10 mouse cellular contexts compared by ENCODE assay signal in the genomic region with DNA sequence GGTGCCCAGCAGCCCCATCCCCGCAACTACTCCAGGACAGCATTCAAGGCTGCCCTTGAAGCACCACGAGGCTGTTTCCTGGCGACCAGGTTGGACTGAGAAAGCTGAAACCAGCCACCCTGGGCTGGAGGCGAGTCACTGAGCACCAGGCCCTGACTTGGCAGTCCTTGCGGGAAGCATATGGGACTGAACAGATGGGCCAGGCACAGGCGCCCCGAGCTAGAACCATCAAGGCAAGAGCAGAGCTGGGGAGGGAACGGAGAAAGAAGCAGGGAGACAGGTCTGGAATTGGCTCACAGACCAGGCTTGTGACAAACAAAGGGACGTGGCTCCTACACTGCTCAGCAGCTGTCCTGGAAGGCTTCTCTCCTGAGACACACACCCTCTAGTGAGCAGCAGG.
DNase-seq lines count a peak whose midpoint lies in the region; TF ChIP-seq lines count a peak whose summit lies in the region.
"Had no signal": no experiment of that assay in that cellular context is flagged by ENCODE, and none has a peak within 500 bp of the region (broad histone marks: within the 10 kb centered on the region; RNA-seq: fewer than 3 reads in every experiment).

No protein-coding gene starts in this region.

- WGBS in thymus, adult 2 months = 87% methylated on average over 9 of the region's 9 CpGs

- no peak overlapping the region for H3K4me3 ChIP-seq in thymus, adult 2 months (ENCODE audit: control insufficient read depth, insufficient read depth, low read length)
- H3K4me3 ChIP-seq: lung, embryonic 15.5 days had no signal

- H3K27ac ChIP-seq in thymus, adult 2 months (ENCODE audit: control insufficient read depth, insufficient read depth, low read length) = no peak overlapping the region
- H3K27ac ChIP-seq: lung, embryonic 15.5 days had no signal

- TF ChIP-seq CTCF in thymus, adult 2 months (IDR thresholded peaks at IDR 0.05; ENCODE audit: borderline replicate concordance, control insufficient read depth, extremely low read depth, insufficient read depth, low read length, poor library complexity) = peak; percentile 13; the same call in 1 of the 2 replicates

- no peaks in the 10 kb centered on the region for H3K4me1 ChIP-seq in thymus, adult 2 months (replicated peaks; ENCODE audit: control insufficient read depth, insufficient read depth, low read length)
- H3K4me1 ChIP-seq: lung, embryonic 15.5 days had no signal

- no peak for DNase-seq in thymus, adult 2 months
- no peak for DNase-seq in thymus, postnatal 10 days (ENCODE audit: low spot score in 2 of 2)
- DNase-seq in cerebellum, postnatal 36 days = peak; percentile 96 to 98
- peak; percentile 75 to 83 for DNase-seq in layer of hippocampus, adult 8-10 months (ENCODE audit: low spot score in 2 of 2)
- DNase-seq in skeletal muscle tissue, adult 2 months (ENCODE audit: low read depth, low spot score) = peak; percentile 18
- DNase-seq in kidney, adult 11 months = no peak
- DNase-seq in thymus, adult 18-20 months = no peak
- no peak for DNase-seq in embryo, embryonic 9.5 days (ENCODE audit: extremely low spot score)
- DNase-seq: spleen, adult 18-20 months had no signal

- H3K27me3 ChIP-seq in thymus, adult 2 months (ENCODE audit: control insufficient read depth, insufficient read depth, low read length) = no peaks in the 10 kb centered on the region
- H3K27me3 ChIP-seq: lung, embryonic 15.5 days had no signal

- no peaks in the 10 kb centered on the region for H3K36me3 ChIP-seq in thymus, adult 2 months (ENCODE audit: control insufficient read depth, insufficient read depth, low read length)
- H3K36me3 ChIP-seq: lung, embryonic 15.5 days had no signal

- no peak for TF ChIP-seq POLR2A in thymus, adult 2 months (IDR thresholded peaks at IDR 0.05; ENCODE audit: control insufficient read depth, extremely low read depth, insufficient read depth, low read length, poor library complexity)

Comparison
In these comparisons a context has a peak if more than half of its experiments do, and no peak if none do; other contexts are left out.
1. DNase-seq: peak in cerebellum, postnatal 36 days (2 of 2), layer of hippocampus, adult 8-10 months (2 of 2) and skeletal muscle tissue, adult 2 months (single experiment); none in thymus, adult 2 months (single experiment), thymus, postnatal 10 days (0 of 2), kidney, adult 11 months (single experiment), thymus, adult 18-20 months (0 of 2) and embryo, embryonic 9.5 days (single experiment).